Mouse (Mus musculus): Measurements from ENCODE around the gene Olfr419.

Olfr419 gene

GRCm38 (mm10) chr1:174251961-174252360 lies at the start of gene Olfr419:
Gene Olfr419 (minus strand): TSS chr1:174252061.
- no peak for DNase-seq (ENCODE audit: low spot score in 2 of 2)

- DNase-seq (ENCODE audit: low spot score in 2 of 2) = no peak
Measured at GRCm38 (mm10) chr1:174270643-174271042, 18.8 kb upstream of the Olfr419 start.

- DNase-seq (ENCODE audit: low spot score in 2 of 2) = no peak
Measured at GRCm38 (mm10) chr1:174269162-174269561, 17.3 kb upstream of the Olfr419 start.

- no peak for DNase-seq (ENCODE audit: low spot score in 2 of 2)
Measured at GRCm38 (mm10) chr1:174267816-174268215, 16.0 kb upstream of the Olfr419 start.

GRCm38 (mm10) chr1:174250376-174250775 lies 1.5 kb downstream of the Olfr419 start:
- DNase-seq (ENCODE audit: low spot score in 2 of 2) = no peak

DNA sequence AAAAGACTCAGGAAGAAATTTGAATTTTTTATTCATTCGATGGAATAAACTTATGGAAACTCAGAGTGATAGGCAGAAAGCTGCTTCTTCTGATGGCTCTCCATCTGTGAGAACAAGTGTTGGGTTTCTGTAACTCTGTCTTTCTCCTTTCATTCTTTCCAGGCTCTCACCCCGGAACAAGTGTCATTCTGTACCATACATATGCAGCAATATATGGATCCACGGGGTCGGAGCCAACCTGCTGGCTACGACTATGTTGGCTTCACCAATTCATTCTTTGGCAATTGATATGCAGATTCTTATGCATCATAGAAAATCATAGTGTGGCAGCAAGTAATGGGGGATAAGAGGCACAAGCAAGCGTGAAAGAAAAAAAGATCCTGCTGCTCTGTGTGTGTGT lies 4.7 kb downstream of the Olfr419 start:
- no peak for DNase-seq (ENCODE audit: low spot score in 2 of 2)

DNA sequence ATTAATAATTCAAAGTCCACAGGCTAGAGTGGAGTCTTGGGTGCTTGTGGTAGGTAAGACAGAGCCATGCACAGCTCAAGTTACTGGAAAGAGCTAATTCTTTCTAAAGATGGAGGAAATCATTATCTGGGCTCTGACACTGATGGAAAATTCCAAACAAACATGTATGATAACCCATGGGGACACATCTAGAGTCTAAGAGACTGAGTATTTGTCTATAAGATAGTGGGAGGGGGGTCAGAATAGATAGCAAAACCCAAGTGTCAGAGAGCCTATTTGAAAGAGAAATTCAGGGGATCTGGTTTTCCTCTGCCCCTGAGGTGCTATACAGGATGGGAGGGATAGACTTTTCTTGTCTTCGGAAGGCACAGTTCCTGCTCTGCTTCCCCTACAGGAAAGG lies 5.8 kb downstream of the Olfr419 start:
- no peak for DNase-seq (ENCODE audit: low spot score in 2 of 2)

- DNase-seq (ENCODE audit: low spot score in 2 of 2) = no peak
Measured at GRCm38 (mm10) chr1:174244621-174245020, 7.2 kb downstream of the Olfr419 start.

DNA sequence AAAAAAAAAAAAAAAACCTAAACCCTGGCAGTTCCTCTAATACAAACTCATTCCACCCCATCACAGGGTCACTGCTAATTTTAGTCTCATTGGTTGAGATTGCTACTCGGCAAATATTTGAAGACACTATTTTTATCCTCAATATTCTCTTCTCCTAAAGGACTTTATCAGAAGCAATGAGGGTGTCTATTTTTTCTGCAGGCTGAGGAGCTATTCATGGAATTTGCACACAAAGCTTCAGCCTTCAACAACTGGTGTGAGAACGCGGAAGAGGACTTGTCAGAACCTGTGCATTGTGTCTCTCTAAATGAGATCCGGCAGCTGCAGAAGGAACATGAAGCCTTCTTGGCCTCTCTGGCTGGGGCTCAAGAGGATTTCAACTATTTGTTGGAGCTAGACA lies 11.9 kb downstream of the Olfr419 start:
- no peak for DNase-seq (ENCODE audit: low spot score in 2 of 2)

GRCm38 (mm10) chr1:174216528-174217204 lies 35.2 kb downstream of the Olfr419 start:
- no peak for DNase-seq (ENCODE audit: low spot score in 2 of 2)

DNA sequence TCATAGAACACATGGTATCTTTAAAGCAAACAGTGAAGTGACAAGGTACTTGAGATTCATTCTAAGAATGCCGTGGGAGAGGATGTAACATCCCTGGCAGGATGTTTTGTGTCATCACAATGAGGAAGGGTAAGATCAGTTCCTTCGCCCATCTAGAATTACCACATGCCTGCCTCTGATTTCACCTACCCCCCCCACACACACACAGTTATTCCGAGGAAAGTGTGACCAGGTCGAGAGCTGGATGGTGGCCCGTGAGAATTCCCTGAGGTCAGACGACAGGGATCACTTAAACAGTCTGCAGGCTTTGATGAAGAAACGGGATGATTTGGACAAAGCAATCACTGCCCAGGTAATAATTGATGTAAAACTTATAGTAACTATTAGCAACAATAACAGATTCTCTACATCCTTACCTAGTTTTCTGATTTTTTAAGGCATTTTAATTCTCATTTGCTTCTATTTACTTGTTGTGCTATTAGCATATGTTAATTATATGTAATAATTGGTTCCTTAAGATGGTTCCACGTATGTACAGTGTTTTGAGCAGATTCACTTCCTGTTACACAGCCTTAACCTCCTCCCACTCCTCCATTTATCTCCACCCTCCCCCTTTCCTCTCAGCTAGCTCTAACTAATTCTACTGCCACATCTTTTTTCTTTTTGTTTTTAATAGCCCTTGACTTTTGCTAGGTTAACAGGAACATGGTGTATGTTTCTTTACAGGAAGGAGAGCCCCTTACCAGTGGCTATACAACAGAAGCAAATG lies 36.4 kb downstream of the Olfr419 start:
- no peak for DNase-seq (ENCODE audit: low spot score in 2 of 2)

GRCm38 (mm10) chr1:174212286-174212685 lies 39.6 kb downstream of the Olfr419 start:
- DNase-seq (ENCODE audit: low spot score in 2 of 2) = no peak

DNA sequence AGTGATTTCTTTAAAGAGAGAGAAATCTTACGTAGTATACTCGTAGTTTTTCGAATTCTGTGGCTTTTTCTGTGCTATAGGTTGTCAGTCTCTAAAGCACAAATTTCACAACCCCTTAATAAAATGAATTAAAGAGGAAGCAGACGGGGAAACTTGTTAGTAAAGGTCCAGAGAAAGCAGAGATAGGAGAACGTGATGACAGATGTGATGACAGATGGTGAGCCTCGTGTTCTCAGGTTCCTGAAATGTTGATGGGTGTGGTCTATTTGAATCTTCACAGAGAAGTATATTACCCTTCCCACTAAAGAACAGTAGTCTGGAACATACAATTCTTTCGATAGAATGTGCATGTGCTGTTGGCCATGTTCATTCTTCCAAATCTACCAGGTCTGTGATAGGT lies 47.2 kb downstream of the Olfr419 start:
- DNase-seq (ENCODE audit: low spot score in 2 of 2) = no peak
